Mouse (Mus musculus) cerebellum, adult 2 months (tissue): ENCODE data around the gene Aatk.

Source experiments
- CTCF ChIP-seq: fragments of 200-500 bp; IDR thresholded peaks from 2 replicates; pipeline ENCODE4 v1.5.1; 2011; ENCODE audit warnings: low read depth, mild to moderate bottlenecking, control low read depth, low read length, moderate library complexity, borderline replicate concordance; ENCODE audit not compliant: insufficient read depth
- POLR2A ChIP-seq: fragments of 200-500 bp; IDR thresholded peaks from 2 replicates; pipeline ENCODE4 v1.6.1; 2011; ENCODE audit warnings: low read length, control low read depth, borderline replicate concordance; ENCODE audit not compliant: insufficient read depth

GRCm38 (mm10) chr11:119981769-119982168, 65.2 kb downstream of the Aatk start:
- no peak for TF ChIP-seq CTCF
- no peak for TF ChIP-seq POLR2A
